Mouse (Mus musculus) thymus, adult 2 months (tissue): ENCODE measurements around the gene Dhps. TPM values are rescaled to one million over a fixed set of nuclear protein-coding genes. Genes with fewer than 3 reads are reported as not detected.

Experiments
- DNase-seq: peaks from one replicate; pipeline ENCODE4 v3.0.0; 2021
- H3K27ac ChIP-seq: fragments of 200-500 bp; 2 replicates; pipeline ENCODE4 v1.5.1; 2012; ENCODE audit warnings: low read length, control low read depth; ENCODE audit not compliant: control insufficient read depth, insufficient read depth
- H3K27me3 ChIP-seq: fragments of 200-500 bp; 2 replicates; pipeline ENCODE4 v1.6.1; 2012; ENCODE audit warnings: mild to moderate bottlenecking, low read length, moderate library complexity, mixed read lengths; ENCODE audit not compliant: control insufficient read depth, insufficient read depth
- H3K36me3 ChIP-seq: fragments of 200-500 bp; 2 replicates; pipeline ENCODE4 v1.6.1; 2012; ENCODE audit warnings: mild to moderate bottlenecking, low read length, moderate library complexity; ENCODE audit not compliant: control insufficient read depth, insufficient read depth
- H3K4me1 ChIP-seq: fragments of 200-500 bp; replicated peaks from 2 replicates; pipeline ENCODE4 v1.6.1; 2012; ENCODE audit warnings: low read length; ENCODE audit not compliant: control insufficient read depth, insufficient read depth
- H3K4me3 ChIP-seq: fragments of 200-500 bp; 2 replicates; pipeline ENCODE4 v1.5.1; 2012; ENCODE audit warnings: mild to moderate bottlenecking, low read length, control low read depth, moderate library complexity; ENCODE audit not compliant: control insufficient read depth, insufficient read depth
- CTCF ChIP-seq: fragments of 200-500 bp; IDR thresholded peaks from 2 replicates; pipeline ENCODE4 v1.5.1; 2012; ENCODE audit warnings: mild to moderate bottlenecking, control low read depth, low read length, moderate library complexity, borderline replicate concordance; ENCODE audit not compliant: control insufficient read depth, poor library complexity, insufficient read depth; ENCODE audit errors: extremely low read depth
- POLR2A ChIP-seq: fragments of 200-500 bp; IDR thresholded peaks from 2 replicates; pipeline ENCODE4 v1.6.1; 2012; ENCODE audit warnings: mild to moderate bottlenecking, low read length, control low read depth, moderate library complexity; ENCODE audit not compliant: control insufficient read depth, poor library complexity, insufficient read depth; ENCODE audit errors: extremely low read depth
- WGBS: fragments of 180-500 bp; shearing (Covaris S2); methylation state at CpG from one replicate; pipeline ENCODE4 v1.1.7; 2018; 5-methylcytosine and 5-hydroxymethylcytosine counted together
- polyA plus RNA-seq: library from polyadenylated mRNA; depleted of rRNA; stranded (reverse); fragments of >200 nt; gene quantifications from 2 replicates; pipeline ENCODE4 v1.2.3, GENCODE M21; 2012; rRNA removed

The Dhps gene
- polyA plus RNA-seq, 1 experiment, result 105 TPM

- no peaks in the 10 kb centered on the region for H3K27me3 ChIP-seq
- H3K4me1 ChIP-seq, result no peaks in the 10 kb centered on the region; the same call in 1 of the 2 replicates
- TF ChIP-seq CTCF (no peak), POLR2A (no peak)
- no peaks in the 10 kb centered on the region for H3K36me3 ChIP-seq
- H3K4me3 ChIP-seq, result no peak within 1 kb of the TSS
- WGBS, result 90% methylated on average over 3 of the region's 3 CpGs
- no peak for DNase-seq
- no peak within 1 kb of the TSS for H3K27ac ChIP-seq
Observed at GRCm38 (mm10) chr8:85122995-85123394, 51.4 kb downstream of the Dhps start, which contains the start of gene Zfp791. Zfp791 (minus strand) TSS chr8:85123095.

DNA sequence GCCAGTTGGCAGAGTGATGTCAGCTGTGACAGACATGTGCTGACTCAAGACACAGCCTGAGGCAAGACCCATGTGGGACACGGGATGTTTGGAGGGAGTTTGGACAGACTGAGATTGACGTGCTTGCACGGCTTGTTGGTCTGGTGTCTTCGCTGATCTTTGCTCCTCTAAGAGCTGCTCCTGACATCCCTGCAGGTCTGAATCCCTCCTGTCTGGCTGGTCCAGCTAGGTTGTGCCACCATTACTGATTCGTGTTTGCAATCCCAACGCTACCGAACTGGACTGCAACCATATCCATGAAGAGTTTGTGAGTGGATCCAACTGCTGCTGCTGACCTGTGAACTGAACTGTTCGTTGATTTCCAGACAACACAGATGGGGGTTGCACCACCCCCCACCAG is 52.1 kb downstream of the Dhps start:
- Histone ChIP-seq H3K4me3 (no peak overlapping the region), H3K27me3 (no peaks in the 10 kb centered on the region), H3K4me1 (no peaks in the 10 kb centered on the region; the same call in 1 of the 2 replicates), H3K36me3 (no peaks in the 10 kb centered on the region), H3K27ac (no peak overlapping the region)
- DNase-seq, result no peak
- WGBS, result 96% methylated on average over 8 of the region's 8 CpGs
- no peak for TF ChIP-seq CTCF
- no peak for TF ChIP-seq POLR2A

Other genes with a start within 250 kb of the Dhps start
- gene Dand5, start 248.9 kb upstream of the Dhps start, polyA plus RNA-seq, result 2.2 TPM in 2 replicates
- gene Gadd45gip1, start 240.2 kb upstream of the Dhps start, polyA plus RNA-seq, result 52.9 and 60.6 TPM in 2 replicates
- gene Rad23a, start 231.1 kb upstream of the Dhps start, polyA plus RNA-seq, result 109 and 117 TPM in 2 replicates
- gene Calr, start 224.8 kb upstream of the Dhps start, polyA plus RNA-seq, result 182 and 186 TPM in 2 replicates
- 93.5 and 103 TPM in 2 replicates for gene Farsa, start 214.8 kb upstream of the Dhps start, polyA plus RNA-seq
- 9.4 and 11.6 TPM in 2 replicates for gene Syce2, start 199.6 kb upstream of the Dhps start, polyA plus RNA-seq
- gene Gcdh, start 177.8 kb upstream of the Dhps start, polyA plus RNA-seq, result 78.7 and 85.2 TPM in 2 replicates
- gene Klf1, start 169.8 kb upstream of the Dhps start, polyA plus RNA-seq, result 0.13 and 0.23 TPM in 2 replicates
- 16.4 and 23.8 TPM in 2 replicates for gene Dnase2a, start 163.2 kb upstream of the Dhps start, polyA plus RNA-seq
- 0.35 and 0.36 TPM in 2 replicates for gene Mast1, start 134.4 kb upstream of the Dhps start, polyA plus RNA-seq
- 0.13 and 0.17 TPM in 2 replicates for gene Rtbdn, start 124.8 kb upstream of the Dhps start, polyA plus RNA-seq
- 4.3 TPM in 1 of 2 replicates, not detected in the other for gene Gm49661, start 102.3 kb upstream of the Dhps start, polyA plus RNA-seq
- gene Prdx2, start 102.2 kb upstream of the Dhps start, polyA plus RNA-seq, result 162 and 183 TPM in 2 replicates
- 69.4 and 76.1 TPM in 2 replicates for gene Rnaseh2a, start 102.0 kb upstream of the Dhps start, polyA plus RNA-seq
- gene Junb, start 93.0 kb upstream of the Dhps start, polyA plus RNA-seq, result 125 and 128 TPM in 2 replicates
- 7.2 and 7.4 TPM in 2 replicates for gene Hook2, start 81.2 kb upstream of the Dhps start, polyA plus RNA-seq
- gene Best2, start 57.2 kb upstream of the Dhps start, polyA plus RNA-seq, result 0.66 and 0.67 TPM in 2 replicates
- 139 and 152 TPM in 2 replicates for gene Asna1, start 46.5 kb upstream of the Dhps start, polyA plus RNA-seq
- gene Trir, start 44.9 kb upstream of the Dhps start, polyA plus RNA-seq, result 172 and 173 TPM in 2 replicates
- gene Tnpo2, start 34.8 kb upstream of the Dhps start, polyA plus RNA-seq, result 138 and 144 TPM in 2 replicates
- gene Fbxw9, start 11.7 kb upstream of the Dhps start, polyA plus RNA-seq, result 25.0 and 29.3 TPM in 2 replicates
- gene Gm5741, start 3.8 kb upstream of the Dhps start, polyA plus RNA-seq, result 1.4 TPM in 1 of 2 replicates, not detected in the other
- gene Wdr83os, start 9.0 kb downstream of the Dhps start, polyA plus RNA-seq, result 123 and 141 TPM in 2 replicates
- 51.9 and 56.3 TPM in 2 replicates for gene Wdr83, start 9.5 kb downstream of the Dhps start, polyA plus RNA-seq
- gene Man2b1, start 11.5 kb downstream of the Dhps start, polyA plus RNA-seq, result 191 and 210 TPM in 2 replicates
- gene Zfp791, start 51.3 kb downstream of the Dhps start, polyA plus RNA-seq, result 0.12 and 0.22 TPM in 2 replicates
- not detected in 2 replicates for gene Cks1brt, start 80.2 kb downstream of the Dhps start, polyA plus RNA-seq
- gene Olfr371, start 154.2 kb downstream of the Dhps start, polyA plus RNA-seq, result not detected in 2 replicates
- 29.0 and 32.1 TPM in 2 replicates for gene Orc6, start 227.9 kb downstream of the Dhps start, polyA plus RNA-seq
- 14.1 and 15.7 TPM in 2 replicates for gene Vps35, start 228.0 kb downstream of the Dhps start, polyA plus RNA-seq